Mouse (Mus musculus) MEL (cell line): ENCODE measurements at regions not wholly inside any gene's neighbourhood (a gene's known extent, or its start where the extent isn't known, plus 50 kb on each side); places are given as distances from the start of the nearest gene placed in this dataset.

Experiments
- DNase-seq: peaks from one replicate; pipeline ENCODE4 v3.0.0; 2011; ENCODE audit warnings: low read depth, low spot score
- H3K27ac ChIP-seq: 2 replicates; pipeline ENCODE4 v1.5.1; 2012; ENCODE audit warnings: low read depth, mild to moderate bottlenecking, control low read depth, low read length, moderate library complexity; ENCODE audit not compliant: control insufficient read depth
- H3K27me3 ChIP-seq, 2 experiments: fragments of 150-350 bp in 1 of 2; sonication (generic) in 1 of 2; 2 replicates each; pipeline ENCODE4 v1.6.1; 2012; ENCODE audit warnings: low read length in 2 of 2, mild to moderate bottlenecking in 2 of 2, improper control_type of control experiment in 1 of 2, moderate library complexity in 1 of 2; ENCODE audit not compliant: insufficient read depth in 2 of 2, control insufficient read depth in 1 of 2
- H3K36me3 ChIP-seq, 2 experiments: 2 replicates each; pipeline ENCODE4 v1.6.1; 2012 to 2014; ENCODE audit warnings: low read length in 2 of 2, improper control_type of control experiment in 1 of 2, inconsistent platforms in 1 of 2, mild to moderate bottlenecking in 1 of 2; ENCODE audit not compliant: insufficient read depth in 2 of 2, control insufficient read depth in 1 of 2
- H3K4me1 ChIP-seq, 2 experiments: fragments of 150-350 bp in 1 of 2; sonication (generic) in 1 of 2; 2 replicates each; pipeline ENCODE4 v1.6.1; 2012; ENCODE audit warnings: low read length in 2 of 2, improper control_type of control experiment in 1 of 2, mild to moderate bottlenecking in 1 of 2; ENCODE audit not compliant: insufficient read depth in 2 of 2, control insufficient read depth in 1 of 2
- H3K4me3 ChIP-seq, 2 experiments: fragments of 150-350 bp in 1 of 2; sonication (generic) in 1 of 2; 2 replicates each; pipeline ENCODE4 v1.5.1; 2012; ENCODE audit warnings: low read depth in 2 of 2, low read length in 2 of 2, mild to moderate bottlenecking in 2 of 2, moderate library complexity in 2 of 2, control low read depth in 1 of 2, improper control_type of control experiment in 1 of 2; ENCODE audit not compliant: control insufficient read depth in 1 of 2, insufficient read depth in 1 of 2
- H3K79me2 ChIP-seq: 2 replicates; pipeline ENCODE4 v1.6.1; 2012; ENCODE audit warnings: mild to moderate bottlenecking, low read length, moderate library complexity; ENCODE audit not compliant: control insufficient read depth, poor library complexity, insufficient read depth
- H3K9ac ChIP-seq: 2 replicates; pipeline ENCODE4 v1.6.1; 2012; ENCODE audit warnings: low read depth, mild to moderate bottlenecking, control low read depth, low read length, moderate library complexity; ENCODE audit not compliant: control insufficient read depth, poor library complexity, severe bottlenecking
- H3K9me3 ChIP-seq: fragments of 150-350 bp; sonication (generic); replicated peaks from 2 replicates; pipeline ENCODE4 v1.6.1; 2012; ENCODE audit warnings: mild to moderate bottlenecking, low read length, improper control_type of control experiment, moderate library complexity; ENCODE audit not compliant: insufficient read depth
- BHLHE40 ChIP-seq: IDR thresholded peaks from 2 replicates; pipeline ENCODE4 v1.6.1; 2012; ENCODE audit warnings: low read depth, mild to moderate bottlenecking, inconsistent platforms, low read length, improper control_type of control experiment, borderline replicate concordance
- CHD1 ChIP-seq: IDR thresholded peaks from 2 replicates; pipeline ENCODE4 v1.6.1; 2012; ENCODE audit warnings: low read depth, mild to moderate bottlenecking, inconsistent platforms, low read length, improper control_type of control experiment
- CHD2 ChIP-seq: IDR thresholded peaks from 2 replicates; pipeline ENCODE4 v1.6.1; 2011; ENCODE audit warnings: low read length, improper control_type of control experiment
- E2F4 ChIP-seq: IDR thresholded peaks from 2 replicates; pipeline ENCODE4 v1.6.1; 2011; ENCODE audit warnings: low read depth, low read length, improper control_type of control experiment, borderline replicate concordance
- ELF1 ChIP-seq: IDR thresholded peaks from 2 replicates; pipeline ENCODE4 v1.6.1; 2014; ENCODE audit warnings: low read depth, mild to moderate bottlenecking, inconsistent platforms, low read length, improper control_type of control experiment, moderate library complexity
- EP300 ChIP-seq, 2 experiments: IDR thresholded peaks; 2 replicates each; pipeline ENCODE4 v1.6.1; 2011; ENCODE audit warnings: improper control_type of control experiment in 2 of 2, low read length in 2 of 2, low read depth in 1 of 2, mild to moderate bottlenecking in 1 of 2
- ETS1 ChIP-seq: IDR thresholded peaks from 2 replicates; pipeline ENCODE4 v1.6.1; 2012; ENCODE audit warnings: low read depth, mild to moderate bottlenecking, inconsistent platforms, low read length, improper control_type of control experiment, moderate library complexity
- GABPA ChIP-seq: IDR thresholded peaks from 2 replicates; pipeline ENCODE4 v1.6.1; 2012; ENCODE audit warnings: low read depth, mild to moderate bottlenecking, inconsistent platforms, low read length, improper control_type of control experiment, moderate library complexity
- MEF2A ChIP-seq: IDR thresholded peaks from 2 replicates; pipeline ENCODE4 v1.6.1; 2014; ENCODE audit warnings: low read depth, mild to moderate bottlenecking, inconsistent platforms, low read length, improper control_type of control experiment; ENCODE audit not compliant: poor library complexity, insufficient replicate concordance, severe bottlenecking; ENCODE audit errors: extremely low read depth
- NELFE ChIP-seq: IDR thresholded peaks from 2 replicates; pipeline ENCODE4 v1.6.1; 2011; ENCODE audit warnings: low read depth, low read length, improper control_type of control experiment
- NRF1 ChIP-seq: IDR thresholded peaks from 2 replicates; pipeline ENCODE4 v1.6.1; 2014; ENCODE audit warnings: low read depth, mild to moderate bottlenecking, inconsistent platforms, low read length, improper control_type of control experiment, moderate library complexity; ENCODE audit not compliant: poor library complexity, insufficient read depth, severe bottlenecking
- POLR2AphosphoS2 ChIP-seq: IDR thresholded peaks from 2 replicates; pipeline ENCODE4 v1.6.1; 2011; ENCODE audit warnings: low read length, improper control_type of control experiment
- POLR2AphosphoS5 ChIP-seq: IDR thresholded peaks from 2 replicates; pipeline ENCODE4 v1.6.1; 2012; ENCODE audit warnings: low read depth, borderline replicate concordance, mild to moderate bottlenecking, inconsistent platforms, low read length, moderate library complexity, mixed read lengths
- RAD21 ChIP-seq: IDR thresholded peaks from 2 replicates; pipeline ENCODE4 v1.6.1; 2011; ENCODE audit warnings: mild to moderate bottlenecking, low read depth, low read length, improper control_type of control experiment
- RCOR1 ChIP-seq: IDR thresholded peaks from 2 replicates; pipeline ENCODE4 v1.6.1; 2012; ENCODE audit warnings: low read depth, mild to moderate bottlenecking, inconsistent platforms, low read length, improper control_type of control experiment
- SIN3A ChIP-seq: IDR thresholded peaks from 2 replicates; pipeline ENCODE4 v1.6.1; 2012; ENCODE audit warnings: low read length, improper control_type of control experiment, inconsistent platforms
- SMC3 ChIP-seq: IDR thresholded peaks from 2 replicates; pipeline ENCODE4 v1.6.1; 2011; ENCODE audit warnings: low read depth, low read length, improper control_type of control experiment
- TAL1 ChIP-seq: IDR thresholded peaks from 2 replicates; pipeline ENCODE4 v1.6.1; 2012; ENCODE audit warnings: mild to moderate bottlenecking, inconsistent platforms, low read length, moderate library complexity, mixed read lengths
- TCF12 ChIP-seq: IDR thresholded peaks from 2 replicates; pipeline ENCODE4 v1.6.1; 2014; ENCODE audit warnings: low read depth, mild to moderate bottlenecking, inconsistent platforms, low read length, improper control_type of control experiment, moderate library complexity
- USF1 ChIP-seq: IDR thresholded peaks from 2 replicates; pipeline ENCODE4 v1.6.1; 2014; ENCODE audit warnings: low read depth, mild to moderate bottlenecking, inconsistent platforms, low read length, improper control_type of control experiment, moderate library complexity
- USF2 ChIP-seq, 2 experiments: IDR thresholded peaks; 2 replicates each; pipeline ENCODE4 v1.6.1; 2011 to 2012; ENCODE audit warnings: improper control_type of control experiment in 2 of 2, low read length in 2 of 2, borderline replicate concordance in 1 of 2, inconsistent platforms in 1 of 2, low read depth in 1 of 2, mild to moderate bottlenecking in 1 of 2; ENCODE audit not compliant: insufficient read depth in 1 of 2
- ZMIZ1 ChIP-seq: IDR thresholded peaks from 2 replicates; pipeline ENCODE4 v1.6.1; 2012; ENCODE audit warnings: low read depth, mild to moderate bottlenecking, inconsistent platforms, low read length, improper control_type of control experiment, moderate library complexity

GRCm38 (mm10) chr8:91884325-91884724 is 82.5 kb upstream of the Irx3 start:
- DNase-seq, result no peak
- no peaks in the 10 kb centered on the region for H3K27me3 ChIP-seq
- H3K36me3 ChIP-seq, result no peaks in the 10 kb centered on the region
- no peaks in the 10 kb centered on the region for H3K4me1 ChIP-seq
- no peak overlapping the region for H3K27ac ChIP-seq
- no peaks in the 10 kb centered on the region for H3K79me2 ChIP-seq
- no peak overlapping the region for H3K9ac ChIP-seq
- no peaks in the 10 kb centered on the region for H3K9me3 ChIP-seq
- TF ChIP-seq SIN3A, result no peak
- TF ChIP-seq TCF12, result no peak
- no peak for TF ChIP-seq SMC3
- no peak for TF ChIP-seq GABPA
- TF ChIP-seq ETS1, result no peak
- no peak for TF ChIP-seq CHD2
- no peak for TF ChIP-seq ELF1
- TF ChIP-seq E2F4, result no peak
- no peak for TF ChIP-seq RAD21
- TF ChIP-seq ZMIZ1, result no peak
- no peak for TF ChIP-seq NELFE
- no peak for TF ChIP-seq USF1
- TF ChIP-seq MEF2A, result no peak
- no peak for TF ChIP-seq POLR2AphosphoS5
- no peak for TF ChIP-seq CHD1
- TF ChIP-seq POLR2AphosphoS2, result no peak
- TF ChIP-seq, all 39 proteins: peak for 0
- H3K4me3 ChIP-seq, result no peak overlapping the region

GRCm38 (mm10) chr8:91883012-91883411 is 81.1 kb upstream of the Irx3 start:
- H3K4me1 ChIP-seq, result no peaks in the 10 kb centered on the region
- no peaks in the 10 kb centered on the region for H3K27me3 ChIP-seq
- TF ChIP-seq EP300 (IDR thresholded peaks at IDR 0.05; ENCODE audit: low read depth in 1 of 2, low read length in 2 of 2), result no peak
- TF ChIP-seq USF1, result no peak
- no peak for TF ChIP-seq SIN3A
- no peak for TF ChIP-seq TAL1
- TF ChIP-seq ZMIZ1, result no peak
- TF ChIP-seq NRF1, result no peak
- TF ChIP-seq RAD21, result no peak
- TF ChIP-seq CHD2, result no peak
- TF ChIP-seq RCOR1, result no peak
- TF ChIP-seq BHLHE40, result no peak
- TF ChIP-seq USF2 (IDR thresholded peaks at IDR 0.05; ENCODE audit: borderline replicate concordance in 1 of 2, insufficient read depth in 1 of 2, low read depth in 1 of 2, low read length in 2 of 2), result no peak
- no peak for TF ChIP-seq E2F4
- no peaks in the 10 kb centered on the region for H3K9me3 ChIP-seq
- no peak overlapping the region for H3K27ac ChIP-seq
- no peak for DNase-seq
- no peaks in the 10 kb centered on the region for H3K36me3 ChIP-seq
- H3K4me3 ChIP-seq, result no peak overlapping the region
- no peaks in the 10 kb centered on the region for H3K79me2 ChIP-seq
- H3K9ac ChIP-seq, result no peak overlapping the region
